Mouse (Mus musculus): ENCODE data around the gene Tdrd12.

GRCm38 (mm10) chr7:35535750-35536512 is 1.6 kb downstream of the Tdrd12 start:
- TF ChIP-seq POLR2A (IDR thresholded peaks at IDR 0.05; ENCODE audit: borderline replicate concordance, extremely low read depth, low read depth, low read length): no peak
- TF ChIP-seq CTCF (IDR thresholded peaks at IDR 0.05; ENCODE audit: insufficient read depth, low read length): no peak
